Mouse (Mus musculus) spleen, postnatal 10 days (tissue): ENCODE results near the gene Samhd1.

Experiments
- DNase-seq, 2 experiments: peaks; one replicate each; pipeline ENCODE4 v3.0.0; 2021 to 2022; ENCODE audit warnings: low spot score in 2 of 2

The Samhd1 gene

GRCm38 (mm10) chr2:157054297-157054696 is 80.8 kb downstream of the Samhd1 start:
- DNase-seq: no peak

- no peak for DNase-seq
Observed at GRCm38 (mm10) chr2:157053787-157054186, 81.3 kb downstream of the Samhd1 start.

GRCm38 (mm10) chr2:157053124-157053523 is 81.9 kb downstream of the Samhd1 start:
- no peak for DNase-seq

DNA sequence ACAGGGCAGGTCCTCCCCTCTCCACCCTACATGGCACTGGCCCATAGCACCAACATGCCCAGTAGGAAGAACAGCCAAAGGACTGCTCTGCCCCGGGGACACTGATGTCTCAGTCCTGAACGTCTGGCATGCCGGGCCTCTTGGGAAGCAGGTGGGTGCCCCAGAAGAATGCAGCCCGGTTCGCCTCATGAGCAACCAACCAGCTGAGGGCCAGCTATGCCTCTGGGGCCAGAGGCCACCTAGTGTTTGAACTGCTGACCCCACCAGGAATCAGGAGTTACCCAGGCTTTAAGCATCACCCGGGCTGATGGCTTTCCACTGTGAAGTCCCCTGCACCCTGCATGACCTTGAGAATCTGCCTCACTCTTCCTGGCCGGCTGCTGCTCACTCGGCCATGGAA is 82.6 kb downstream of the Samhd1 start:
- DNase-seq: no peak

GRCm38 (mm10) chr2:157049831-157050243 is 85.2 kb downstream of the Samhd1 start:
- no peak for DNase-seq

DNA sequence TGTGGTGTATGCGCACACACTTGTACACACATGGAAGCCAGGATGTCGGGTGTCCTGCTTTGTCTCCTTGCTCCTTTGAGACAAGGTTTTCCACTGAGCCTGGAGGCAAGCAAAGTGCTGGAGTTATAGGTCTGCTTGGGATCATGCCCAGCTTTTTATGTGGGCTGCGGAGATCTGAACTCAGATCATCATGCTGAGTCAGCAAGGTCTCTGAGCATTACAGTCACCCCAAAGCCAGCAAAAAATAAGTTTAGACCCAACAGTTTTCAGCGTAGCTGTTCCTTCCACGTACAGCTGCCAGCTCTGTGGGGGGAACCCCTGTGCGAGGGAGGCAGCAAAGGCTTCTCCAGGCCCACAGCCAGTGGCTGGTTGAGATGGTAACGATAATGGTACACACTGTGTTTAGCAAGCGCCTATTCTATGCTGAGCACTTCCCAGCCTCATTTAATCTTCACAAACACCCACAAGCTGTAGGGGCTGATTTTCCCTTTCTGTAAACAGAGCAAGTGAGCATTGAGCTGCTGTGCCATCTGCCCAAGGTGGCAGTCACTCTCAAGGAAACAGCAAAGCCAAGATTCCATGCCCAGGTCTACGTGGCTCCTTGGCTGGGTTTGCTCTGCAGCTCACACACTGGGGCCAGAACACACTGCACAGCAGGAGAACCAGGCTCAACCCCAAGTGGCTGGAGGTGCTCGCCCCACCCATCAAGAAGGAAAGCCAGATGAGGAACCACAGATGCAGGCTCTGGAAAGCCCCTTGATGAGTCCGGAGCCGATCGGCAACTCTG is 86.5 kb downstream of the Samhd1 start:
- no peak for DNase-seq
